Mouse (Mus musculus) intestine, postnatal 0 days (tissue): ENCODE results near the gene G3bp1. TPM values are rescaled to one million over a fixed set of nuclear protein-coding genes. Genes with fewer than 3 reads are reported as not detected.

Experiments
- ATAC-seq: fragments of 200-750 bp; cut with Nextera tagmentation; 2 replicates; pipeline ENCODE4 v1.8.0; 2017; ENCODE audit warnings: mild to moderate bottlenecking, moderate TSS enrichment, moderate library complexity
- H3K27ac ChIP-seq: fragments of 300-500 bp; sonication (generic); 2 replicates; pipeline ENCODE4 v1.5.1; 2014; ENCODE audit warnings: mild to moderate bottlenecking, low read depth, low read length, moderate library complexity
- H3K27me3 ChIP-seq: fragments of 300-500 bp; sonication (generic); replicated peaks from 2 replicates; pipeline ENCODE4 v1.6.1; 2014; ENCODE audit warnings: low read length, mixed read lengths; ENCODE audit not compliant: control insufficient read depth, insufficient read depth
- H3K36me3 ChIP-seq: fragments of 300-500 bp; sonication (generic); 2 replicates; pipeline ENCODE4 v1.6.1; 2014; ENCODE audit warnings: mild to moderate bottlenecking, moderate library complexity; ENCODE audit not compliant: control insufficient read depth, insufficient read depth
- H3K4me1 ChIP-seq: fragments of 300-500 bp; sonication (generic); replicated peaks from 2 replicates; pipeline ENCODE4 v1.6.1; 2014; ENCODE audit warnings: antibody characterized with exemption, low read length, mixed read lengths; ENCODE audit not compliant: control insufficient read depth, insufficient read depth
- H3K4me2 ChIP-seq: fragments of 300-500 bp; sonication (generic); replicated peaks from 2 replicates; pipeline ENCODE4 v1.6.1; 2014; ENCODE audit warnings: low read depth, mild to moderate bottlenecking, moderate library complexity
- H3K4me3 ChIP-seq: fragments of 300-500 bp; sonication (generic); 2 replicates; pipeline ENCODE4 v1.5.1; 2014; ENCODE audit warnings: low read depth, low read length
- H3K9ac ChIP-seq: fragments of 300-500 bp; sonication (generic); 2 replicates; pipeline ENCODE4 v1.6.1; 2014; ENCODE audit warnings: mild to moderate bottlenecking, low read depth, low read length
- H3K9me3 ChIP-seq: fragments of 300-500 bp; sonication (generic); 2 replicates; pipeline ENCODE4 v1.6.1; 2016; ENCODE audit warnings: mixed run types; ENCODE audit not compliant: control insufficient read depth
- CTCF ChIP-seq: sonication (generic); IDR thresholded peaks from 2 replicates; pipeline ENCODE4 v1.5.1; 2016; ENCODE audit warnings: low read depth, mild to moderate bottlenecking, control low read depth, antibody characterized with exemption, moderate library complexity
- WGBS: fragments of 180-500 bp; shearing (Covaris S2); extraction: QIAGEN DNeasy Blood & Tissue Kit; methylation state at CpG from one replicate; pipeline ENCODE4 v1.1.7; 2014; 5-methylcytosine and 5-hydroxymethylcytosine counted together
- polyA plus RNA-seq: library from polyadenylated mRNA; unstranded; fragments of >200 nt; fragmentation: Nextera tagmentation; extraction: Ambion mirVana; gene quantifications from 2 replicates; pipeline ENCODE4 v1.2.1, GENCODE M21; 2015

The G3bp1 gene
- polyA plus RNA-seq, 1 experiment from 2014 or later, result 41.0 TPM

DNA sequence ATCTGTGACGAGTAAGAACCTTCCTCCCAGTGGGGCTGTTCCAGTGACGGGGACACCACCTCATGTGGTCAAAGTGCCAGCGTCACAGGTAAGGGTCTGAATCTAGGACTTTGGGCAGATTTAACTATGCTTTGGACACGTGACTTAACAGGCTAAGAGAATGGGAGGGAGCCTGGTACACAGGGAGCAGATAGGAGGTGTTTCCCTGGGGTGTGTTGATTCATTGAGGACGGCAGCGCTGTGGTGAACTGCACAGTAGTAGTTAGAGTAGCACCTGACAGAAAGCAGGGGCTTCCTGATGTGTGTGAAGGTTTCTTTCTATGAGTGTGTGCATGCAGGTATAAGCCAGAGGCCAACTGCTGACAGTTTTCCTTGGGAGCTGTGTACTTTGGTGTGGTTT, 26.7 kb downstream of the G3bp1 start:
- ATAC-seq, result peak; percentile 23; the same call in 1 of the 2 replicates
- H3K36me3 ChIP-seq, result peaks cover 82% of the 10 kb centered on the region
- no peak for TF ChIP-seq CTCF

DNA sequence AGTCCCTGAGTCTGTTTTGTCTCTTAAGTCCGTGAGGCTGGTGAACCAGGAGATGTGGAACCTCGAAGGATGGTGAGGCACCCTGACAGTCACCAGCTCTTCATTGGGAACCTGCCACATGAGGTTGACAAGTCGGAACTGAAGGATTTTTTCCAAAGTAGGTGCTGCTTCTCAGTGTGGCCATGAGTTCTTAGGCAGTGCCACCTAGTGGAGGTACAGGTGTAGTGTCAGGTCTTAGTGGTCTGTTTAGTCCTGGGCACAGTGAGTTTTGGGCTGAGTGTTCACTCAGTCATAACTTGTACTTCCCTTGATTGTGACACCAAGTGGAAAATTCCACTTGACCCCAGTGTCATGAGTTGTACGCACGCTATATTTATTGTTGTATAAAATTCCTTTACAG, 28.4 kb downstream of the G3bp1 start:
- TF ChIP-seq CTCF, result peak; percentile 89
- no peak overlapping the region for H3K9ac ChIP-seq
- no peak overlapping the region for H3K27ac ChIP-seq
- no peaks in the 10 kb centered on the region for H3K4me1 ChIP-seq
- WGBS, result 38% methylated on average over 5 of the region's 5 CpGs
- H3K9me3 ChIP-seq, result no peaks in the 10 kb centered on the region
- 0 out of 2 replicates have a peak, but pooled peaks have one; percentile 51 for ATAC-seq
- no peak overlapping the region for H3K4me3 ChIP-seq
- H3K27me3 ChIP-seq, result no peaks in the 10 kb centered on the region
- no peak overlapping the region for H3K4me2 ChIP-seq
- peaks cover 80% of the 10 kb centered on the region for H3K36me3 ChIP-seq

More for the DNA sequence above, 26.7 kb downstream of the G3bp1 start:
- H3K27ac ChIP-seq, result no peak overlapping the region
- no peak overlapping the region for H3K4me2 ChIP-seq
- H3K4me3 ChIP-seq, result no peak overlapping the region
- no peaks in the 10 kb centered on the region for H3K27me3 ChIP-seq
- H3K4me1 ChIP-seq, result no peaks in the 10 kb centered on the region
- WGBS, result 63% methylated on average over 6 of the region's 6 CpGs
- H3K9me3 ChIP-seq, result no peaks in the 10 kb centered on the region
- no peak overlapping the region for H3K9ac ChIP-seq

DNA sequence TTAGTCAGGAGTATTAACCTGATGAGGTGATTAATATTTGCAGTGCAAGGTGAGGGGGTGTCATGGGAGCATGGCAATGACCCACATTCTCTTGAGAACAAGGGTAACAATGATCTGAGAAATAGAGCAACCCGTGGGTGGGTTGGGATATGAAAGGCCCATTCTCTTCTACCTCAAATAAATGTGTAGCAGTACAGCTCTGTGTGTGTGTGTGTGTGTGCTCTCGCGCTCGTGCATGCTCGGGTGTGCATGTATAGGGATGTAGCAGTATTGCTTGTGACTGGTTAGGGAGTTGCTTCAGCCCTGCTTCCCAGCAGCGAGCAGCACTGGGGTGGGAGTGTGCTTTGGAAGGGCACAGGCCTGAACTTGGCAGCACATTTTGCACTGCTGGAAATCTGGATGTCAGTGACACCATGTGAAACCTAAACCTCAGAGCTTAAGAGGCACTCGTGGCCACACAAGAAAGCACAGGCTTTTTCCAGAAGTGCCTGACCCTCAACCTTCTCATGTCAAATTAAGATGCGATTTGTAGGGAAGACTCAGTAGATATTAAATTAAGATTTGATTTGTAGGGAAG, 32.6 kb downstream of the G3bp1 start:
- no peak overlapping the region for H3K4me3 ChIP-seq
- H3K27ac ChIP-seq, result no peak overlapping the region
- H3K9me3 ChIP-seq, result no peaks in the 10 kb centered on the region
- ATAC-seq, result no peak
- H3K9ac ChIP-seq, result no peak overlapping the region
- WGBS, result 85% methylated on average over 8 of the region's 8 CpGs
- no peak for TF ChIP-seq CTCF
- H3K36me3 ChIP-seq, result peaks cover 52% of the 10 kb centered on the region
- H3K4me1 ChIP-seq, result no peaks in the 10 kb centered on the region
- no peak overlapping the region for H3K4me2 ChIP-seq
- H3K27me3 ChIP-seq, result no peaks in the 10 kb centered on the region

DNA sequence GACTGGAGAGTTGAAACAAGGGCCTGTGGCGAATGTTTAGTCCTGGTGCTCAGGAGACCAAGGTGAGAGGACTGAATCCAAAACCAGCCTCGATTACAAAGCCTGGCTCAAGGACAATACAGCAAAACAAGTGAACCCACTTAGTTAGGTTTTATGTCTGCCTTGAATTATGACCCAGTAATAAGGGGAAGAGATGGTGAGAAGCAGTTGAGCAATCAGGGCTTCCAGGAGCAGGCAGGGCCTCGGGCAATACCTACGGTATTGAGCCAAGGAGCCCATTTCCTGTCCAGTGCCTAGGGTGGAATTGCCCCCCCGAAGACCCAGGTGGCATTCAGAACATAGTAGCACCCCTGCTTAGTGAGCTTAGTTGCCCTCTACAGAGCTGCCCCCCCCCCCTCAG, 33.4 kb downstream of the G3bp1 start:
- Histone ChIP-seq H3K9ac (no peak overlapping the region), H3K27ac (no peak overlapping the region), H3K4me3 (no peak overlapping the region), H3K27me3 (no peaks in the 10 kb centered on the region), H3K4me1 (no peaks in the 10 kb centered on the region), H3K36me3 (peaks cover 48% of the 10 kb centered on the region), H3K4me2 (no peak overlapping the region), H3K9me3 (no peaks in the 10 kb centered on the region)
- 61% methylated on average over 5 of the region's 5 CpGs for WGBS
- no peak for ATAC-seq
- TF ChIP-seq CTCF, result no peak

DNA sequence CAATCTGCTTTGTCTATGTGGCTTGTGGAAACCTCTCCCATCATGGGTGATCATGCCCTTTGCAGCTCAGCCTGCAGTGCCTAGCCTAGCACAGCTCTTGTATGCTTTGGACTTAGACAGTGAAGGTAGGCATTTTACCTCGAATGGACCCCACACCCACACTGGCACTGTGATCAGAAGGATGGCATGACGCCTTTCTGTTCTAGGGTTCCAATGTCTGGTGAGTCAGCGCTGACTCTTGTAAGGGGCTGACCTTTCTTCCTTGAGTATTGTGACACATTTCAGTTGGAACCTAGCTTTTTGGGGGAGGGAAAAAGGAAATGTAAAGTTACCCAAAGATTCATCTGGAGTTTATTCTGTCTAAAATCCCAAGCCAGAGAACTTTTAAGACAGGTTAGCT, 36.0 kb downstream of the G3bp1 start:
- Histone ChIP-seq H3K36me3 (peaks cover 24% of the 10 kb centered on the region), H3K27ac (no peak overlapping the region), H3K27me3 (no peaks in the 10 kb centered on the region), H3K4me3 (no peak overlapping the region), H3K9ac (no peak overlapping the region), H3K9me3 (no peaks in the 10 kb centered on the region), H3K4me1 (no peaks in the 10 kb centered on the region), H3K4me2 (no peak overlapping the region)
- 87% methylated on average over 3 of the region's 3 CpGs for WGBS
- no peak for ATAC-seq
- no peak for TF ChIP-seq CTCF

DNA sequence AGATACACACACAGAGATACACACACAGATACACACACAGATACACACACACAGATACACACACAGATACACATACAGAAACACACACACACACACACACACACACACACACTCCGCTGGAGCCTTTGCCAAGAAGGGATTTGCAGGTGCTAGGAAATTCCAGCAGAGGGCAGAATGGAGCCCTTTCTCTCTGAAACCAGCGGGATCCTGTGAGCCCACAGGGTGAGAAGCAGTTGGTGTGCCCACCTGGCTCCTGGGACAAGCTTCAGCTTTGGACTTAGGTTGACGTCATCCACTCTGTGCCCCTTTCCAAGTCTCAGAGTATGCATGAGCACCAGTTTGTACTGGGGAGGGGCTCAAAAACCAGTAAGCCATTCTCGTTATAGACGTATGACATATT, 41.9 kb downstream of the G3bp1 start:
- no peak overlapping the region for H3K4me3 ChIP-seq
- no peaks in the 10 kb centered on the region for H3K9me3 ChIP-seq
- no peak for ATAC-seq
- H3K27me3 ChIP-seq, result no peaks in the 10 kb centered on the region
- WGBS, result 59% methylated on average over 5 of the region's 5 CpGs
- no peak overlapping the region for H3K4me2 ChIP-seq
- peak; percentile 63 for TF ChIP-seq CTCF
- H3K27ac ChIP-seq, result no peak overlapping the region
- no peaks in the 10 kb centered on the region for H3K4me1 ChIP-seq
- no peak overlapping the region for H3K9ac ChIP-seq
- no peaks in the 10 kb centered on the region for H3K36me3 ChIP-seq

DNA sequence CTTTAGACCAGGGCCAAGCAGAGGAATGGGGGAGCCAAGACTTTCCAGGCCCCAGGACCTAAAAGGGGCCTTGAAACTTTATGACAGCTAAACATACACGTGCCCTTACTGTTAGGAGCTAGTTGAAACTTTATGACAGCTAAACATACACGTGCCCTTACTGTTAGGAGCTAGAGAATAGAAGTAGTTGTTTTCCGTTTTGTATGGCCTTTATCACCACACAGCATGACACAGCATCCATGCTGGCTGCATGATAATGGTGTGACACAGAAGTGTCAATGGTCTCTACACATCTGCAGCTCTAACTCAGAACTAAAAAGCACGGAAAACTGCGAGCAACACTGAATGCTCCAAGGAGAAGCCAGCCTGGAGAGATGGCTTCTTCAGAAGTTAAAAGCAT, 48.2 kb downstream of the G3bp1 start:
- 60% methylated on average over 5 of the region's 5 CpGs for WGBS
- no peaks in the 10 kb centered on the region for H3K27me3 ChIP-seq
- no peaks in the 10 kb centered on the region for H3K9me3 ChIP-seq
- no peaks in the 10 kb centered on the region for H3K4me1 ChIP-seq
- no peak for ATAC-seq
- no peak overlapping the region for H3K4me3 ChIP-seq
- no peaks in the 10 kb centered on the region for H3K36me3 ChIP-seq
- H3K9ac ChIP-seq, result no peak overlapping the region
- H3K27ac ChIP-seq, result no peak overlapping the region
- TF ChIP-seq CTCF, result no peak
- no peak overlapping the region for H3K4me2 ChIP-seq
